Mouse (Mus musculus) E14TG2a.4 (cell line): ENCODE results near the gene Gm42420.

Experiments
- CTCF ChIP-seq: conservative IDR thresholded peaks from 2 replicates; pipeline ENCODE4 v1.5.1; 2014; ENCODE audit warnings: low read length
- POU5F1 ChIP-seq: IDR thresholded peaks from 2 replicates; pipeline ENCODE4 v1.6.1; 2014; ENCODE audit warnings: low read length, borderline replicate concordance

DNA sequence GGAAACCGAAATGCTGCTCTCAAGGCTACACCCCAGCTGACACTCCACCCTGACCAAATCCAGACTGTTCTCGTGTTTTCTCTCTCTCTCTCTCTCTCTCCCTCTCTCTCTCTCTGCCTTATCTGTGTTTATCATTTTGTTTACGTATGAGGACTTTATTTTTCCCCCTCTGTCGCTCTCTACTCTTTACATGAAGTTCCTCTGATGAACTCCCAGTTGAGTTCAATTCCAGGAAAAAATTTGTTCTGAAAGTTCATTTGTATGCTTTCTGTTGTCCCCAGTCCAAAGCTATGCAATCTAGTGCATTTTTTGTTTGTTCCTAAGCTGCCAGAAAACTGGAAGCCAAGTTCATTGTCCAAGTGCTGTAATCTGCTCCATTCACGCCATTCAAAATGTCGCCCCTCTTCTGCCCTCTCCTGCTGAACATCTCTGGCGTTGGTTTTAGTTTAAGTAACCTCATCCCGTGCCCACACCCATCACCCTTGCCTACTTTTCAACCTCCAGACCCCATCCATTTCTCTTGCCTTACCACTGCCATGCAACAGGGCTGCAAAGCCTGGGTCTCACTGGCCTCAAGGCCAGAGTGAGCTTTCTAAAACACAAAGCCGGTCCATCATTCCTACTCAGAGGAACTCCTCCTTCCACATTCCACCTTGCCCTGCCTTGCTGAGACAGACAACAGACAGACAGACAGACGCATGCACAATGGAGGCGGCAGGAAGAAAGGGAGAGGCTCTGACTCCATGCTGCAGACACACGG lies 30.5 kb upstream of the Gm42420 start:
- TF ChIP-seq CTCF (no peak), POU5F1 (no peak)
